Mouse (Mus musculus): ENCODE results near the gene Asphd1.

Asphd1 gene

GRCm38 (mm10) chr7:126896912-126897311 is 52.5 kb downstream of the Asphd1 start:
- no peak overlapping the region for H3K4me3 ChIP-seq (replicated peaks; ENCODE audit: low read length)
- H3K27me3 ChIP-seq (ENCODE audit: insufficient read depth, low read length), result 0 out of 2 replicates have a peak, but pooled peaks cover 3% of the 10 kb centered on the region
- no peaks in the 10 kb centered on the region for H3K9me3 ChIP-seq (ENCODE audit: low read length)
- TF ChIP-seq POU5F1 (IDR thresholded peaks at IDR 0.05; ENCODE audit: borderline replicate concordance, low read length), result no peak
- TF ChIP-seq CTCF (conservative IDR thresholded peaks at IDR 0.05; ENCODE audit: low read length), result no peak
- no peak for TF ChIP-seq NANOG (IDR thresholded peaks at IDR 0.05; ENCODE audit: borderline replicate concordance, low read length)
- H3K36me3 ChIP-seq (ENCODE audit: insufficient read depth, low read length), result peaks cover 11% of the 10 kb centered on the region; the same call in 1 of the 2 replicates
- H3K4me1 ChIP-seq (replicated peaks; ENCODE audit: low read depth, low read length), result peaks cover 17% of the 10 kb centered on the region
